Mouse (Mus musculus): ENCODE measurements around the gene Ccdc180. TPM values are rescaled to one million over a fixed set of nuclear protein-coding genes. Genes with fewer than 3 reads are reported as not detected.

The Ccdc180 gene
- total RNA-seq, 1 experiment from 2014 or later: not detected

DNA sequence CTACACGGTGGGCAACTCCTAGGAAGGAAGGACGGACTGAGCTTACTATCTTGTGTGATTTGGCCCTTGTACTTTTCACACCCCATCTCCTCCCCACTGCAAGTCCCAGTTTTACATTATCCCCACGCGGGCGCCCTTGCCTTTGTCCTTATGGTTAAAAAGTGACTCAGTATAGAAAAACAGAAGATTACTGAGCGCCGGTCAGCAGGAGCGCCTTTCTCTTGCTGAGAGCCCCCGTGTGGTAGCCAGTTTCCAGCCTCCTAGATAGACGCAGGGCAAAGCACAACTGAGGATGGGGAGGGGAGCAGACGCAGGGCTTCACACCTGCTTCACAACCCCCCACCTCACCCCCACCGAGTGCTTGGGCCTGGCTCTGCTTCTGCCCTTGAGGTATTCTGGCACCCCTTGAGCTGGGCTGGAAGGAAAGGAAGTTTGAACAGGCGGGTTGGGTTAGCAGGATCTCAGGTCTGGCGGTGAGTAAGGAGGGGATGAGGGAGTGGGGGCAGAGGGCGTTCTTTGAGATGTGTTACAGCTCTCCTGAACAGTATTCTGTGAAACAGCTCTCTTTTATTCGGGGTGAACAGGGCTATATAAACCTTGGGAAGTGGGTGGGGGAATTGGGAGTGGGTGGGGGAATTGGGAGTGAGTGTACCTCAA is 6.5 kb downstream of the Ccdc180 start:
- ATAC-seq (replicated peaks in 1 of 2; ENCODE audit: insufficient read depth in 1 of 2, low FRiP score in 2 of 2, low TSS enrichment in 1 of 2, low read depth in 1 of 2, poor library complexity in 2 of 2, severe bottlenecking in 2 of 2): no peak

DNA sequence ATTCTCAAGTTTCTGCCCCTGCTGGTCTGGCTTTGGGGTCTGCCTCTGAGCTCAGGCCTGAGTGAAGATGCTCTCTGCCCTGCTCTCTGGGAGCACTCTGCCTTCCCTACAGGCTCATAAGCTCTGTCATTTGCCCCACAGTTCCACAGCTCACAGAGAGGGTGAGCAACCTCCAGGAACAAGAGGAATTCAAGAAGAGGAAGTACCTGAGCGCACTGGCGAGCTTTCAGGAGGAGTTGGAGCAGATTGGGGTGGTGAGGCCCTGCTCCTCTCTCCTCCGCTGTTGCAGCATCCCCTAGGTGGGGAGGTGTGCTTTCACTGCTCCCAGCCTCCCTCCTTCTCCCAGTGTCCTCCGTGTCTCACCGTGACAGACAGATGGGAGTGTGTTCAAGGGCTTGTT is 8.3 kb downstream of the Ccdc180 start:
- ATAC-seq (replicated peaks in 1 of 2; ENCODE audit: insufficient read depth in 1 of 2, low FRiP score in 2 of 2, low TSS enrichment in 1 of 2, low read depth in 1 of 2, poor library complexity in 2 of 2, severe bottlenecking in 2 of 2): peak; percentile 60 to 65; a peak in 3 of 4 replicates

DNA sequence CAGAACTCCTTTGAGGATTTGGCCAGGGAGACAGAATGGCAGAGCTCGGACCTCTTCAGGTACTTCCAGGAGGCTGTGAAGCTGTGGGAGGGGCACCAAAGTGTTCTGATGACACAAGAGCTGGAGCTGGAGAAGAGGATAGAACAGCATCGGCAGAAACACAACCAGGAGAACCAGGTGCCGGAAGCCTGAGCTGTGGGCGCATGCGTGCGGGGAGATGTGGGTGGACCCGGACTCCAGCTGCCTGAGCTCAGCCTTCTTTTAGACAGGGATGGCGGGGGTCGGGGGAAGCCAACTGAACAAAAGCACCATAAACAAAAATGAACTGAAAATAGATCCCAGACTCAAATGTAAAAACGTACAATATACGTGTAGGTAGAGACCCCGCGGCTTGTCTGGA is 19.2 kb downstream of the Ccdc180 start:
- ATAC-seq (replicated peaks in 1 of 2; ENCODE audit: insufficient read depth in 1 of 2, low FRiP score in 2 of 2, low TSS enrichment in 1 of 2, low read depth in 1 of 2, poor library complexity in 2 of 2, severe bottlenecking in 2 of 2): no peak

DNA sequence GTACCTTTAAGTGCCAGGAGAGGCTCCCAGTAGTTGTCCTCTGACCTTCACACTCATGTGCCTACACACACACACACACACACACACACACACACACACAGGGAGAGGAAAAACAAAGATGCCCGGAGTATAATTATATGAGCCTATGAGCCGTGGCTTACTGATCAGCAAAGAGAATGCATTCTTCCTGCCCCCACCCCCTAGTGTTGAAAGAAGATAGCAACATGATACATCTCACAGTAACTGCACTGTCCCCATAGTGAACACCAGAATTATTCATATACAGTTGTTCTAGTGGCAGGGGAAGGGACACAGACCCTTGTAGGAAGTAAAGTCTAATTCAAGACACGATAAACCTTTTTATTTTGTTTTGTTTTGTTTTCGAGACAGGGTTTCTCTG is 19.8 kb downstream of the Ccdc180 start:
- no peak for ATAC-seq (replicated peaks in 1 of 2; ENCODE audit: insufficient read depth in 1 of 2, low FRiP score in 2 of 2, low TSS enrichment in 1 of 2, low read depth in 1 of 2, poor library complexity in 2 of 2, severe bottlenecking in 2 of 2)

DNA sequence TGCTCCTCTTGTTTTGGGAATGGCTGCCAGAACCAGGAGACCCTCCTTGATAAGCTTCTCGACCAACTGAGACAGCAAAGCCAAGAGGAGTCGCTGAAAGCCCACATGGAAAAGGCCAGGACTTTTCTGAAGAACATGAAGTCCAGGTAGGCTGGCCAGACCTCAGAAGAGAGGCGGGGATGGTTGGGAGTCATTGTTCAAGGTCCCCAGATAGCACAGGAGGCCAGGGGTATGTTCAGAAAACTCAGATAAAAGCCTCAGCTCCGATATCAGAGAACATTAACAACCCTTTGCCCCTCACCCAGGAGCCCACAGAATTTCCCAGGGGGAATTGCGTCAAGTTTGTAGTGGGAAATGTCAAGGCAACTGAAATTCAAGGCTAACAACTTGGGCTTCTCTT is 21.2 kb downstream of the Ccdc180 start:
- ATAC-seq (replicated peaks in 1 of 2; ENCODE audit: insufficient read depth in 1 of 2, low FRiP score in 2 of 2, low TSS enrichment in 1 of 2, low read depth in 1 of 2, poor library complexity in 2 of 2, severe bottlenecking in 2 of 2): no peak

DNA sequence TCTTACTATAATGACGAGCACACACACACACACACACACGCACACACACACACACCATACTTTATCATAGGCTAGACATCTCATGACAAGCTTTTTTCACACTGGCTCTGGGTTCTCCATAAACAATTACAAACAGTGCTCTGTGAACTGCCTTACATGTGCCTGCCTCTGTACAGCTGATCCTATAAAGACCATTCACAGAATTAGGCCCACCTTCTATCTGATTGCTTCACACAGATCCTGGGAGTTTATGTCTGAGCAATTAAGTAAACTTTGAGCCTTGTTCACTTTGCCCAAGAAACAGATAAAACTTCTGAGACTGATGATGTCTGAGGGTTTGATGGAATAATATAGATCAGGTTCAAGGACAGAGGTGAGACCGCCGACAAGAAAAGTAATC is 21.8 kb downstream of the Ccdc180 start:
- ATAC-seq (replicated peaks in 1 of 2; ENCODE audit: insufficient read depth in 1 of 2, low FRiP score in 2 of 2, low TSS enrichment in 1 of 2, low read depth in 1 of 2, poor library complexity in 2 of 2, severe bottlenecking in 2 of 2): no peak

DNA sequence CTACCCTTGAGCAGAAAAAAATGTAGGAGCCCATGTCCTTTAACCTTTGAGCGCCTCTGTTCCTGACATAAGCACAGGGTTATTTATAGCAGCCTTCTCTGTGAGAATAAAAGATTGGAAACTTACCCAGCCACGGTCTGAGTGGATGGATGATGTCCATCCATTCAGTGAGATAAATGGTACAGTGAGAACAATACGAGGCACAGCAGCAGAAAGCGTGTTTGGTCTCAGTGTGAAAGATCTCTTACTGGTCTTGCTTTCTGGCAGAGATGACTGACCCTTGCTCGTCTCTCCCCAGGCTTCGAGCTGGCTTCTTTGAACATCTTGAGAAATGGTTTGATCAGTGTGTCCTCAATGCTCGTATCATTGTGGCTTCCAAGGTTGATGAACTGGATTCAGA is 27.0 kb downstream of the Ccdc180 start:
- no peak for ATAC-seq (replicated peaks in 1 of 2; ENCODE audit: insufficient read depth in 1 of 2, low FRiP score in 2 of 2, low TSS enrichment in 1 of 2, low read depth in 1 of 2, poor library complexity in 2 of 2, severe bottlenecking in 2 of 2)

DNA sequence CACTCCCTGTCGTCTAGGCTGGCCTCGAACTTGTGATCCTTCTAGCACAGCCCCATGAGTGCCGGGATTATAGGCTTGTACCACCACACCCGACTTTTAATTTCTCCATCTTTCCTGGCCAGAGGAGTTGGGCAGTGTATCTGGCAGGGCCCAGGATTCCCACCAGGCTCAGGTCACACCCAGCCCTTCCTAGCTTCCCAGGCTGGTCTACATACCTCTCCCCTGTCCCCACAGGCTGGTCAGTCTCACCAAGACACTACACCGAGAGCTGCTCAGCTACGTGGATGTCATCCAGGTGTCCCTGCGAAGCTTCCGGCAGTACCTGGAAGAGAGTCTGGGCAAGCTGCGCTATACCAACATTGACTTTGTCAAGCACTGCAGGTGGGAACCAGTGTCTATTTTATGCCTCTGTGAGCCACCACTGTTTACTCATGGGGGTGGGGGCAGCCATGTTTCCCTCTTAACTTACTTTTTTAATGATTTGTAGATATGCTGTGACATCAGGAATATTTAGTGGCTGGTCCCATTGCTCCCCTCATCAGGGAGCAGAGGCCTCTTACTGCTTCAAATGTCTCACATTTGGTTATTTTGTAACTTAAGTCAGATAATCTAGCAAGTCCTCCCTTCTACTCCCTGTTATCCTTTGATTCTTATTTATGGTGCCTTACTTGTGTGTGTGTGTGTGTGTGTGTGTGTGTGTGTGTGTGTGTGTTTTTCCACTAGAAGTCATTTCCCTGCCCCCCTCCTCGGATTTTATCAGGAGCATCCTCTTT is 31.7 kb downstream of the Ccdc180 start:
- ATAC-seq (replicated peaks in 1 of 2; ENCODE audit: insufficient read depth in 1 of 2, low FRiP score in 2 of 2, low TSS enrichment in 1 of 2, low read depth in 1 of 2, poor library complexity in 2 of 2, severe bottlenecking in 2 of 2): no peak

DNA sequence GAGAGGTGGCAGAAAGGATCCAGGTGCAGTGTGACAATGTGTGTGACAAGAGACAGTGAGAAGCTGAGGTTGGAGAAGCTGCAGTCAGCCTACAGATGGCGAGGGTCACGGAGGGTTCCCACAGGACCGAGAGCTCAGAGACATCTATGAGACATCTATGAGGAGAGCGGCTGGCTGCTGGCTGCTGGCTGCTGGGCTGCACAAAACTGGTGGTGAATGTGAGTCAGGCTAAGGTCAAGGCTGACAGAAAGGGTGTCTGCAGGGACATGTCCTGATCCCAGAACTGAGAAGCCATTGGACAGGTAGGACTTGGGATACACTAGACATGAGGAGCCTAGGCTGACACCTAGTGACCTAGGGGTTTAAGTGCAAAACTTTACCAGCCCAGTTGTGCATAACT is 33.9 kb downstream of the Ccdc180 start:
- ATAC-seq (replicated peaks in 1 of 2; ENCODE audit: insufficient read depth in 1 of 2, low FRiP score in 2 of 2, low TSS enrichment in 1 of 2, low read depth in 1 of 2, poor library complexity in 2 of 2, severe bottlenecking in 2 of 2): 0 out of 4 replicates have a peak, but pooled peaks of 1 of the 2 experiments have one; percentile 22

DNA sequence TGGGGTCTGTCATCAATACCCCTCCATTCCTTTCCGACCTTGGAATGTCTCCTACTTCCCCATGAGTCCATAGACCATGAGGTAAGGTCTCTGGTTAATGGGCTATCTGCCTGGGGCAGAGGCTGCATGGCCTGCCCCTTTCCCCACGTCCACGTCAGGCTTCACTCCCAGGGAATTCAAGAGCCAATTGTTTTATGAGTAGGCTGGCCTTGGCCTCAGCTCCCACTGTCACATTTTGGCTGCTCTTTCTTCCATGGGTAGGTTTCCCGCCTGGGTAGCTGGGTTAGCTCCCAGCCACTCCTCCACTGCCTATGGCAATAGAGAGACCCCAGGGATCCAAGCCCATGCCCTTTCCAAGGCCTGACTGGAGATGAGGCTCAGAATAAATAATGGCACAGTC is 38.5 kb downstream of the Ccdc180 start:
- no peak for ATAC-seq (replicated peaks in 1 of 2; ENCODE audit: insufficient read depth in 1 of 2, low FRiP score in 2 of 2, low TSS enrichment in 1 of 2, low read depth in 1 of 2, poor library complexity in 2 of 2, severe bottlenecking in 2 of 2)

DNA sequence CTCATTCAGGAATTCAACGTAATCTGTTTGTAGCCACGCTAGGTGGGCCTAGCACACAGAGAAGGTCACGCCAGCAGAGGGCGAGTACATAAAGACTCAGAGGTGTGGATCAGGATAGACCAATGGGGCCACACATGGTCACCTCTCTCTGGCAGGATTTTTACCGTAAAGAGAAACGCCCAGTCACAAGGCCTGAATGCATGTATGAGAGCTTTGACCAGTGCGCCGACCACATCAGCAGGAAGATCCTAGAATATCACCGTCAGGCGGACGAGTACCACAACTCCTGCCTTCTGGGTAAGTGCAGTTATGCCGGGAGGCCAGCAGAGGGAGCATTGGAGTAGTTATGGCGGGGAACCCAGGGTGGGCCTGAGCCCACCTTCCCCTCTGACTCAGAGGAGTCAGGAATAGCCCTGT is 51.5 kb downstream of the Ccdc180 start:
- peak; percentile 76 to 80 for ATAC-seq (replicated peaks in 1 of 2; ENCODE audit: insufficient read depth in 1 of 2, low FRiP score in 2 of 2, low TSS enrichment in 1 of 2, low read depth in 1 of 2, poor library complexity in 2 of 2, severe bottlenecking in 2 of 2)

DNA sequence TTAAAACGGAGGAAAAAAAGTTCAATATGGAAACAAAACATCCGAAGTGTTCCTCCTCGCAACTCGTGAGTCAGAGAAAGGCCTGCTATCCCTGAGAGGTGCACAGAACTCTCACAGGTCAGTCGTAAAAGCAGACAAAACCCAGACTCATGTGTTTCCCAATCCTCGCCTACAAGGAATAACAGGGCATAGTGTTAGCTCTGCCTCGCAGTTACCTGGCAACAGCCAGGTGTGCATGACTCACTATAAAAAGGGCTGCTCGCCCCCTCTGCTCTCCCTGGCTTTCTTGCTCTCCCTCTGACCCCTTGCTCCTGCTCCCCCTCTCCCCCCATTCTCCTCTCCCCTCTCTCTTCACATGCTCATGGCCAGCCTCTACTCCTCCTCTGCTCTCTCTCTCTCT is 57.6 kb downstream of the Ccdc180 start:
- no peak for ATAC-seq (replicated peaks in 1 of 2; ENCODE audit: insufficient read depth in 1 of 2, low FRiP score in 2 of 2, low TSS enrichment in 1 of 2, low read depth in 1 of 2, poor library complexity in 2 of 2, severe bottlenecking in 2 of 2)

DNA sequence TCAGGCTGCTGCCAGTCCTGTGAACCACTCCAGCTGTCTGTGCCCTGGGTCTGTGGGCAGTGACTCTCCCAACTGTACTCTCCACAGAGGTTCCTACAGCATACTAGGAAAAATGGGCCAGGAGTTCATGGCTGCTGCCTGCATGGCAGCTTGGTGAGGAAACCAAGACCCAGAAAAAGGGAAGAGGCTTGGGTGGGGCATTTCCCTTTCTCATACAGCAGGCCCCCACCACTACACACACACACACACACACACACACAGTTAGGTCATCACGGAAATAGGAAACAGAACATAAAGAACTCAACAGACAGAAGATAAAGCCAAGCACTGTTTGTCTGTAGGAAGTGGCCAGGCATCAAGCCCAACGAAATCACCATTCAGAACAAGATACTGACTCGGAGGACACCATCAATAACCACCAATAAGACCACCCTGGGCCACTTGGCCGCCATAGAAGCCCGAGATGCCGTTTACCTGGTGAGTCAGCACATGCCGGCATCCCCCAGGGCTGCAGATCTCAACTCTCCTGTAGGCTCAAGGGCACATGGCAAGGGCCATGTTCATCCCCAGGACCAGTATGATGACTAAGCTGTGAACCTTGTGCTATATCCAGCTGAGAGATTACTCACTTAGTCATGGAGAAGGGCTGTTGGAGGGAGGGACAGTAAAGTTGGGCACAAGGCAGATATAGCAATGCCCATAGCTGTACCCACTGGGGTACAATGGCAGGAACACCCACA is 59.2 kb downstream of the Ccdc180 start:
- ATAC-seq (replicated peaks in 1 of 2; ENCODE audit: insufficient read depth in 1 of 2, low FRiP score in 2 of 2, low TSS enrichment in 1 of 2, low read depth in 1 of 2, poor library complexity in 2 of 2, severe bottlenecking in 2 of 2): peak; percentile 77 to 79; a peak in 3 of 4 replicates

DNA sequence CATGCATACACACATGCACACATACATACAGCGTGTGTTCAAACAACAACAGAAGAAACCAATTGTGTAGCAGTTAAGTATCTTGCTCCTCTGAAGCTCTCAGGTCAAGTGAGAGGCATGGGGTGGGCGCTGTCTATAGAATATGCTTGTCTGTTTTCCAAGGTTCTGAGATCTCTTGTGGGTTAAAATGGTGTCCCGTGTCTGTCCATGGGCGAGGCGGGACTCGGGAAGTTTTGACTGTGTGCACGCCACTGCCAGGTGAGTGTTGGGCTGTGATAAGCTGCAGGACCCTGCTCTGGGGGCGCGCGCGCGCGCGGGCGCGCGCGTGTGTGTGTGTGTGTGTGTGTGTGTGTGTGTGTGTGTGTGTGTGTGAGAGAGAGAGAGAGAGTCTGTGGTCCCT is 61.7 kb downstream of the Ccdc180 start:
- ATAC-seq (replicated peaks in 1 of 2; ENCODE audit: insufficient read depth in 1 of 2, low FRiP score in 2 of 2, low TSS enrichment in 1 of 2, low read depth in 1 of 2, poor library complexity in 2 of 2, severe bottlenecking in 2 of 2): no peak

DNA sequence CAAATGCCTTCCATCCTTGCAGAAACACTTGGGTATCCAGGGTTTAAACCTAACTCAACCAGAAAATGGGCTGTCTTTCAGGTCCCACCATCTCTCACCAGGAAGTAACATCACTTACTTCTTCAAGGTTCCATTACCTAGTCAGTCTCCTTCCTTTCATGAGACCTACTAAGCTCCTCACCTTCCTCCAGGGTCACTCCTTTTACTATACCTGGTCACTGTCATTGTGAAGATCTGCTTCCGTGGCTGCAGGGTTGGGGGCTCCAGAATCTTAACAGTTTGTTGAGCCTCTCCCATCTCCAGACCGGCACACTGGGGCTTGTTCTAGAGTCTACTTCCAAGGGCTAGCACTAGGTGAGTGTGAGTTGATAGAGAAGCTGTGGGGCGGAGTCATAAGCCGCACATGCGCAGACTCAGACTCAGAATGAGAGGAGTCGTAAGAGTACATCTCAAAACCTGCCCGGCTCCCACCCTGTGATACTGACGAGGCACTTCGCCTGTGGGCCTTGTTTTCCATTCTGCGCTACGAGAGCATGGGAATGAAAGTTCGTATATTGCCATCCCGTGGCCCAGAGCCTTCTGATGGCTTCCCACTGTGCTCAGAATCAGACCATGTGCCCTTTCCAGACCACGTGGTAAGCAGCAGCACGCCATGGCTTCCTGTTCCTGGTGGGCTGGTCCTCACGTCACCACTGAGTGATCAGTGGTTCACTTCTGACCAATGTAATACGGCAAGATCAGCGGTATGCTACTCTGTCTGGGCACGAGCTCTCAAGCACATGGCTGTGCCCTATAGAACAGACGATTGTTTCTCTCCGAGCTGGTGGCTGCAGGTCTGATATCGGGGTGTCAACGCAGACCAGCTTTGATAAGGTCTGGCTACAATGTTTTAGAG is 63.2 kb downstream of the Ccdc180 start:
- ATAC-seq (replicated peaks in 1 of 2; ENCODE audit: insufficient read depth in 1 of 2, low FRiP score in 2 of 2, low TSS enrichment in 1 of 2, low read depth in 1 of 2, poor library complexity in 2 of 2, severe bottlenecking in 2 of 2): no peak

DNA sequence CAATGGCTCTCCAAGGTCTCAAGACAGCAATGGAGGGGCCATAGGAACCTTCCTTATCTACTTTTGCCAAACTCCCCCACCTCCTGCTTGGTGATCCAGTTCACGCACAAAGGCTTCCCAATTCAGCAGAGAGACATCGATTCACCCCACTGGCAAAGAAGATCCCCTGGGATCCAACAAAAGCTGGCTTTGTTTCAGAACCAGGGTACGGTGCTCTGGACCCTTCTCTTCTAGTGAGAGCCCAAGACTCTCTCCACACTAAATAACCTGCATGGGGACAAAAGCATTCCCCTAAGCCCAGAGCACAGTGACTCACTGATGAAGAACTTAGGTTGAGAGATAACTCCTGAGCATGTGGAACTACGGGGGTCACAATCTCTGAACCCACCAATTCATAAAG is 65.1 kb downstream of the Ccdc180 start:
- ATAC-seq (replicated peaks in 1 of 2; ENCODE audit: insufficient read depth in 1 of 2, low FRiP score in 2 of 2, low TSS enrichment in 1 of 2, low read depth in 1 of 2, poor library complexity in 2 of 2, severe bottlenecking in 2 of 2): no peak

DNA sequence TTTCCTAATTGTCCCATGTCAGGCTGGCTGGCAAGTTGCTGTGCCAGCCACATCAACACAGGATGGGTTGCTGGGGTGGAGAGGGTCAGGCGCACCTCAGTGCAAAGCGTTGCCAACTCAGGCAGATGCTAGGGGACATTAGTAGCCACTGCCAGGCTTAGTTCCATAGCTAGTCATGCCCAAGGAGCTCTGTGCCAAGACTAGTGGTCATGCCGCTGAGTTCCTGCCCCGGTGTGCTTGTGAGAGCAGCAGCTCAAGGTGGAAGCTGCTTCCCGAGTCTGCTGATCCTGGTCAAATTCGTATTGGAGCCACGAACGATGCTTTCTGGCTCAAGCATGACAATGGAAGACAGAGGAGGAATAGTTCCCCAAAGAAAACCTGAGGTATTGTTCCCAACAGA is 66.0 kb downstream of the Ccdc180 start:
- no peak for ATAC-seq (replicated peaks in 1 of 2; ENCODE audit: insufficient read depth in 1 of 2, low FRiP score in 2 of 2, low TSS enrichment in 1 of 2, low read depth in 1 of 2, poor library complexity in 2 of 2, severe bottlenecking in 2 of 2)
